Mouse (Mus musculus) lung, adult 2 months (tissue): Measurements from ENCODE around the gene Gm20388. TPM values are rescaled to one million over a fixed set of nuclear protein-coding genes. Genes with fewer than 3 reads are reported as not detected.

Experiments
- DNase-seq: peaks from one replicate; pipeline ENCODE4 v3.0.0; 2022
- H3K4me1 ChIP-seq: fragments of 200-500 bp; 2 replicates; pipeline ENCODE4 v1.6.1; 2011; ENCODE audit warnings: low read length; ENCODE audit not compliant: control insufficient read depth, insufficient read depth
- H3K4me3 ChIP-seq: fragments of 200-500 bp; replicated peaks from 2 replicates; pipeline ENCODE3; 2011; ENCODE audit warnings: low read depth, mild to moderate bottlenecking, control low read depth, low read length; ENCODE audit errors: extremely low read depth
- CTCF ChIP-seq: fragments of 200-500 bp; IDR thresholded peaks from 2 replicates; pipeline ENCODE4 v1.5.1; 2011; ENCODE audit warnings: mild to moderate bottlenecking, low read length, control low read depth; ENCODE audit not compliant: insufficient read depth
- POLR2A ChIP-seq: fragments of 200-500 bp; IDR thresholded peaks from 2 replicates; pipeline ENCODE4 v1.6.1; 2011; ENCODE audit warnings: low read depth, mild to moderate bottlenecking, control low read depth, low read length, borderline replicate concordance; ENCODE audit errors: extremely low read depth
- WGBS: fragments of 180-500 bp; shearing (Covaris S2); methylation state at CpG from one replicate; pipeline ENCODE4 v1.1.7; 2018; 5-methylcytosine and 5-hydroxymethylcytosine counted together
- polyA plus RNA-seq: library from polyadenylated mRNA; depleted of rRNA; stranded (reverse); fragments of >200 nt; gene quantifications from 2 replicates; pipeline ENCODE4 v1.2.3, GENCODE M21; 2012

Gene Gm20388
- polyA plus RNA-seq, 1 experiment = 67.8 TPM

DNA sequence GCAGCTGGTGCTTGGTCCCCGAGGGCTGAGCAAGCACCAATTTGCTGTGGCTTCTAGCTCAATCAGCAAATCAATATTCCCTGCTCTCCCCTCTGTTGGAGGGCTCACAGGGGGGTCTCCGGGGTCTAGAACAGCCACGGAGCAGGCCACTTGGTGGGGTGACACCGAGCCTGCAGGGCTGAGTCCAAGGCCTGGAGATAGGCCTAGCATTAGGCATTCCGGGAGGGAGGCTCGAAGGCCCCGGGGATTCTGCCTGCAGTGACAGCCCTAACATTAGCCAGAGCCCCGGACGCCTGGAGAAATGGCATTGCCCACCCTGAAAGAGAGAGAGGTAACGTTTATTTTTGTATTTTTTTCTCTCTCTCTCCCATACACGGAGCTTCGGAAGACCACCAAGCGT lies 972.0 kb downstream of the Gm20388 start:
- Histone ChIP-seq H3K4me3 (peak overlapping the region; percentile 7), H3K4me1 (peaks cover 6% of the 10 kb centered on the region)
- no peak for DNase-seq
- TF ChIP-seq POLR2A (no peak), CTCF (no peak)
- 33% methylated on average over 13 of the region's 13 CpGs for WGBS

DNA sequence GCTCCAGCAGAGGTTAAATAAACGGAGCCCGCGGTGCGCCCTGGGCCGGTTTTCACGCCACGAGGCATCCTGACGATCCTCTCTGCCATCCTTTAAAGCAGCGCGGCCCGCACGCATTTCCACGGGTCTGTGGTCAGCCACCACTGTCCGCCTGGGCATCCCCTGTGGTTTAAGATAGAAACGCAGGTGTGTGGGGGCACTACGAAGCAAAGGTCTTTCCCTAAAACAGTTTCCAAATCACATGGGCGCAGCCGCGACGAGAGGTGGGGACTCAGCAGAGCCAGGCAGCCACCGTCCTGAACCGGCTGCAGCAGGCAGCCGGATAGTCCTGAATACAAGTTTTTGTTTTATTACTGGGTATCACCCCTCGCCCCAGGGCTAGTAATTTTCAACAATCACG lies 972.7 kb downstream of the Gm20388 start:
- peak overlapping the region; percentile 40 for H3K4me3 ChIP-seq
- 13% methylated on average over 25 of the region's 25 CpGs for WGBS
- DNase-seq = peak; percentile 25
- peaks cover 3% of the 10 kb centered on the region; the same call in 1 of the 2 replicates for H3K4me1 ChIP-seq
- no peak for TF ChIP-seq CTCF
- TF ChIP-seq POLR2A = 0 out of 2 replicates have a peak, but pooled peaks have one; percentile 14

DNA sequence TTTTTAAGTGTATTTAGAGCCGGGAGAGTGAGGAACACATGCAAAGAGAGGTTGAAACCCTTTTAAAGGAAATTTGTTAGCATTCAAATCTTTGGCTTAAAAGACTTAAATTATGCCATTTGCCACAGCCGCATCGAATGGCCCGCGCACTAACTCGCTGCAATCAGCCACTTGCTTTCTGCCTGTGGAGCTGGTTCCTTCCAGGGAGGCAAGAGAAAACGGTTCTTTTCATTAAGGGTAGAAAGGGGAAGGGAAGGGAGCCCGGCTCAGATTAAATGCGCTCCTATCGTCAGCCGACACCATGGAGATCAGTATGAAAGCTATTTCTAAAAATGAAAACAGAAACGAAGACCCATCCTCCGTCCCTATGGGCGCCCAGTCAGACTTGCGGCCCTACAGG lies 973.2 kb downstream of the Gm20388 start:
- Histone ChIP-seq H3K4me1 (peaks cover 5% of the 10 kb centered on the region; the same call in 1 of the 2 replicates), H3K4me3 (peak overlapping the region; percentile 25)
- DNase-seq = no peak
- WGBS = 15% methylated on average over 15 of the region's 15 CpGs
- TF ChIP-seq POLR2A (no peak), CTCF (no peak)

DNA sequence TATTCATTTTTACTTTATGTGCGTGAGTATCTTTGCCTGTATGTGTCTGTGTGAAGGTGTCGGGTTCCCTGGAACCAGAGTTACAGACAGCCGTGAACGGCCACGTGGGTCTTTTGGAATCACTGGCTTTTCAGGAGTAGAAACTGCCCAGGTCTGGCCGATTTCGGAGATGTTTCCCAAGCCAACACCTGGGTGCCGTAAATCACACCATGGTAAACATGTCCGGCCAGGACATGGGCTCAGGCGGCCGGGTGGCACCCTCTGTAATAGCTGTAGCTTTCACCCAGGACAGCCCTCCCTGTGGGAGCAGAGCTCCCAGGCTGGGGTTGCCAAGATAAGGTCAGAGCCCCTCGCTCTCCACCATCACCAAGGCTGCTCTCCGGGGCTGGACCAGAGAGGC lies 974.2 kb downstream of the Gm20388 start:
- 15% methylated on average over 13 of the region's 13 CpGs for WGBS
- DNase-seq = no peak
- Histone ChIP-seq H3K4me1 (peaks cover 5% of the 10 kb centered on the region; the same call in 1 of the 2 replicates), H3K4me3 (peak overlapping the region; percentile 9)
- TF ChIP-seq POLR2A (no peak), CTCF (no peak)

DNA sequence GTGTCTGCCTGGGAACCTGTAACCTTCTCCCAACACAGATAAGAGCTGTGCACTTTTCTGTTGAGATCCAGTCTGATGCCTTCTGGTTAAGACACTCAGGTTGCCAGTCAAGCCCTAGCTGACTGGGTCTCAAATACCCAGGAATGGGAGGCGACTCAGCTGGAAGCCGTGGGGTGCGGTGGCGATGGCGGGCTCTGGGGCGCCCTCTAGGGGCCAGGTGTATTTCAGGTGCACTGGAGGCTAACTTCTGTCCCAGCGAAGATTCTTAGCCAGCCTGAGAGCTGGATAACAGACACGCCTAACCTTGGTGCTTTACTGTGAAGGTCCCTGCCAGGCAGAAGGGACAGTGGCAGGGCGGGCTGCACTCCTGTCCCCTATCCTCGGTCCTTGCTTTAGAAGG lies 976.6 kb downstream of the Gm20388 start:
- H3K4me3 ChIP-seq = no peak overlapping the region
- WGBS = 11% methylated on average over 10 of the region's 10 CpGs
- peaks cover 5% of the 10 kb centered on the region; the same call in 1 of the 2 replicates for H3K4me1 ChIP-seq
- TF ChIP-seq CTCF (peak; percentile 41), POLR2A (no peak)
- DNase-seq = peak; percentile 41

DNA sequence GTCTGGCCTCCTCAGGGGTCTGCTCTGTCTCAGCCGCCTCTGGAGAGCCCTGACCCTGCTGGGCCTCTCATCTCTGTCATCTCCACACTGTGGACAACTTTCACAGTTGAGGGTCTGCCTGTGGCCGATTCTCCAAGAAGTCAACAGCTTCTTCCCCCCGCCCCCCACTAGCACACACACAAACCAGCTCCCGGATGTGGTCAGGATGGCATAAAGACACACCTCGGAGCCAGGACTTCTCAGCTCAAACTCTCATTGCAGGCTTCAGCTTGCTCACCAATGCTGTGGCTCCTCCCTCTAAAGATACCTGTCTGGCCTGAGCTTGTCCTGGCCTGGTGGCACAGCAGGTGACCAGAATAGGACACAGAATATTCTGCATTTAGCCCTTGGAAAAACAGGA lies 977.4 kb downstream of the Gm20388 start:
- H3K4me1 ChIP-seq = peaks cover 5% of the 10 kb centered on the region; the same call in 1 of the 2 replicates
- no peak for TF ChIP-seq POLR2A
- no peak for TF ChIP-seq CTCF
- WGBS = 30% methylated on average over 5 of the region's 5 CpGs
- no peak overlapping the region for H3K4me3 ChIP-seq
- DNase-seq = no peak

DNA sequence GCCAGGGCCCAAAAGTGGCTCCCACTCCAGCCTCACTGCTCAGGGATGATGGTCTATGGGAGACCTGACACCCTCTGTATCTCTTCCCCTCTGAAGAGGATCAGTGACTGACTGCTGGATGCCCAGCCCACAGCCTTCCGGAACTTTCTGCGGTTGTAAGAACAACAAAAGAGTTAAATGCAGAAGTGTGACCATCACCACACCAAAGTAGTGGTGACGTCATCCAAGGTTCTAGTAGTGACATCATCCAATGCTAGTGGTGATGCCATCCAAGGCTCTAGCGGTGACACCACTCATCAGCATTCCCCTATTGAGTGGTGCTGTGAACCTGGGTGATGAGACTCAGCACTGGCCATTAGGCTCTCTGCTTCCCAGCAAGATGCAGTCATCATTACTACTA lies 978.5 kb downstream of the Gm20388 start:
- no peak for TF ChIP-seq POLR2A
- TF ChIP-seq CTCF = no peak
- DNase-seq = no peak
- WGBS = 73% methylated on average over 4 of the region's 4 CpGs
- H3K4me1 ChIP-seq = peaks cover 5% of the 10 kb centered on the region; the same call in 1 of the 2 replicates
- no peak overlapping the region for H3K4me3 ChIP-seq

DNA sequence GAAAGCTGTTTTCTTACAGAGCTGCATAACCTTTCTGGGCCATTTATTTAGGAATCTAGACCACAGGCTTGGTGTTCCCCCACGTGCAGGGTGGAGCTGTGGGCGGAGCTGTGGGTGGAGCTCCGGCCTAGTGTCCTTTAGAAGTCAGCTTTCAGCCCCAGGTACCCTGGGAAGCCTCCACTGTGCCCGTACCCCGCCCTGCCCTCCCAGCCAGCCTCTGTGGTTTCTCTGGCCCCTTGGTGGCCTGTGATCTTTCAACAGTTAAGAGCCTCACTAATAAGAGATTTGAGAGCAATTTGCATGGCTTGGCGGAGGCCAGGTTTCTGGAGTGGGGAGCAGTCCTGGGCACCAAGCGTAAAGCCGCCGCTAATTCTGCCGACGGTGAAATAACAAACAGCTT lies 979.4 kb downstream of the Gm20388 start:
- H3K4me1 ChIP-seq = peaks cover 9% of the 10 kb centered on the region; the same call in 1 of the 2 replicates
- no peak for DNase-seq
- no peak for TF ChIP-seq POLR2A
- no peak for TF ChIP-seq CTCF
- no peak overlapping the region for H3K4me3 ChIP-seq
- WGBS = 28% methylated on average over 11 of the region's 11 CpGs

DNA sequence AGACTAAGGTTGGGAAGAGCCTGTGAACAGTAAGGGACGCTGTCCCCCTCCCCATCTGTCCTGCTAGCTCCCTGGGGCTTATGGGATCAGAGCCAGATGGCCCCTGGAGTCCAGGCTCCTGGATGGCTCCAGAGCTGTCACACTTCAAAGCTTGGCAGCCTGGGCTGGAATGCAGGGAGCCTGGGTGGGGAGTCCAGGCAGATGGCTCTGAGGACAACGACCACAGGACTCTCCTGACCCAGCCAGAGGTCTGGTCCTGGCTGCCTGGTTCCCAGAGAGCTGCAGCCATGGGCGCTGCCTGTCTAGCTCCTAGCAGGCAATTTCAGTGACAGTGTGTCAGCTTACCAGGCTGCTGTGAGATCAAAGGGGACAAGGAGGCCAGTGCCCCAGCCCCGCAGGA lies 984.4 kb downstream of the Gm20388 start:
- Histone ChIP-seq H3K4me1 (peaks cover 5% of the 10 kb centered on the region; the same call in 1 of the 2 replicates), H3K4me3 (no peak overlapping the region)
- WGBS = 31% methylated on average over 4 of the region's 4 CpGs
- DNase-seq = no peak
- no peak for TF ChIP-seq POLR2A
- no peak for TF ChIP-seq CTCF

DNA sequence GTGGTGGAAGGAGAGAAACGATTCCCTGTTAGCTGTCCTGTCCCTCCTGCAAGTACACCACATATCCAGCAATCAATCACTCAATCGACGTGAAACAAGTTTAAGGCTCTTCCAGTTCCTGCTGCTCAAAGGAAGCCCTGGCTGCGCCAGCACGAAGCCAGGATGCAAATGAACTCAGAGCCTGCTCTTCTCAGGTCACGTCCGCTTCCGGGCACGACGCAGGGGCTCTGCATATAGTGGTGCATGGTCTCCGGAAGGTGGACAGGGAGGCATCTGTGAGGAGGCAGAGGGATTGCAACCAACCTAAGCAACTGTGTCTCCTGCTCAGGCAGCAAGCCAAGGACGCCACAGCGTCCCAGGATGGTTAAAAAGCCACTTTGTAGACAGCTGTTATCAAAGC lies 985.0 kb downstream of the Gm20388 start:
- DNase-seq = no peak
- TF ChIP-seq CTCF = no peak
- TF ChIP-seq POLR2A = no peak
- Histone ChIP-seq H3K4me1 (peaks cover 5% of the 10 kb centered on the region; the same call in 1 of the 2 replicates), H3K4me3 (no peak overlapping the region)
- 10% methylated on average over 13 of the region's 13 CpGs for WGBS

DNA sequence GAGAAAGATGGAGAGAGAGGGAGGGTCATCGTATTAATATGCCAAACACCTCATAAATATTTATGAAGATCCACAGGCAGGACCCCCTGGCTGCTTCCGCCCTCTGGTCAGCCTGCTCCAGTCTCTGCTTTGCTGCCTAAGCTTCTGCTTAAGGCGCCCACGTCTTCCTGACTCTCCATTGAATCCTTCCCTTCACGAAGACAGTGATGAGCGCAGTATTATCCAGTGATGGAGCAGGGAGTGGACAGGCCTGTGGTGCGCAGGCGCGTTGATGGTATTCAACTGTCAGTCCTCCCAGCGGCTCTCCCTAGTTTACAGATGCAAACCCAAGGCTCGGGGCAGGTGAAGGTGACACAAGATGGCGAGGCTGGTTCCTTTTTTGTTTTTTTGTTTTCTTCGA lies 985.6 kb downstream of the Gm20388 start:
- H3K4me1 ChIP-seq = peaks cover 5% of the 10 kb centered on the region; the same call in 1 of the 2 replicates
- DNase-seq = no peak
- TF ChIP-seq POLR2A = no peak
- TF ChIP-seq CTCF = no peak
- WGBS = 48% methylated on average over 13 of the region's 13 CpGs
- H3K4me3 ChIP-seq = no peak overlapping the region
